Mouse (Mus musculus) lung, embryonic 16.5 days (tissue): ENCODE data around the gene Klk1b5. TPM values are rescaled to one million over a fixed set of nuclear protein-coding genes. Genes with fewer than 3 reads are reported as not detected.
"Not testable (repeated sequence)": the region's sequence is repeated elsewhere in the genome, so short reads cannot be mapped to it uniquely, and the experiment has no call there.

Experiments
- ATAC-seq: fragments of 200-750 bp; cut with Nextera tagmentation; 2 replicates; pipeline ENCODE4 v1.8.0; 2017; ENCODE audit warnings: low read depth, mild to moderate bottlenecking, moderate library complexity
- H3K27ac ChIP-seq: fragments of 300-500 bp; sonication (generic); 2 replicates; pipeline ENCODE4 v1.5.1; 2014; ENCODE audit warnings: mild to moderate bottlenecking, control low read depth, low read length
- H3K27me3 ChIP-seq: fragments of 300-500 bp; sonication (generic); 2 replicates; pipeline ENCODE4 v1.6.1; 2014; ENCODE audit warnings: low read depth, low read length, mixed read lengths; ENCODE audit not compliant: control insufficient read depth, insufficient read depth
- H3K36me3 ChIP-seq: fragments of 300-500 bp; sonication (generic); 2 replicates; pipeline ENCODE4 v1.6.1; 2014; ENCODE audit warnings: low read length; ENCODE audit not compliant: control insufficient read depth, insufficient read depth
- H3K4me1 ChIP-seq: fragments of 300-500 bp; sonication (generic); replicated peaks from 2 replicates; pipeline ENCODE4 v1.6.1; 2014; ENCODE audit warnings: low read length, mixed read lengths; ENCODE audit not compliant: control insufficient read depth, insufficient read depth
- H3K4me2 ChIP-seq: fragments of 300-500 bp; sonication (generic); 2 replicates; pipeline ENCODE4 v1.6.1; 2014; ENCODE audit warnings: low read depth, low read length, control low read depth
- H3K4me3 ChIP-seq: fragments of 300-500 bp; sonication (generic); 2 replicates; pipeline ENCODE4 v1.5.1; 2014; ENCODE audit warnings: mild to moderate bottlenecking, low read length, control low read depth
- H3K9ac ChIP-seq: fragments of 300-500 bp; sonication (generic); 2 replicates; pipeline ENCODE4 v1.6.1; 2014; ENCODE audit warnings: low read length, control low read depth
- H3K9me3 ChIP-seq: fragments of 300-500 bp; sonication (generic); 2 replicates; pipeline ENCODE4 v1.6.1; 2016; ENCODE audit warnings: low read length; ENCODE audit not compliant: control insufficient read depth
- WGBS: fragments of 180-500 bp; shearing (Covaris S2); extraction: QIAGEN DNeasy Blood & Tissue Kit; methylation state at CpG from one replicate; pipeline ENCODE4 v1.1.7; 2014; 5-methylcytosine and 5-hydroxymethylcytosine counted together
- polyA plus RNA-seq: library from polyadenylated mRNA; unstranded; fragments of >200 nt; fragmentation: Nextera tagmentation; extraction: Ambion mirVana; gene quantifications from 2 replicates; pipeline ENCODE4 v1.2.1, GENCODE M21; 2015

Gene Klk1b5
- polyA plus RNA-seq, 1 experiment from 2014 or later, result not detected

DNA sequence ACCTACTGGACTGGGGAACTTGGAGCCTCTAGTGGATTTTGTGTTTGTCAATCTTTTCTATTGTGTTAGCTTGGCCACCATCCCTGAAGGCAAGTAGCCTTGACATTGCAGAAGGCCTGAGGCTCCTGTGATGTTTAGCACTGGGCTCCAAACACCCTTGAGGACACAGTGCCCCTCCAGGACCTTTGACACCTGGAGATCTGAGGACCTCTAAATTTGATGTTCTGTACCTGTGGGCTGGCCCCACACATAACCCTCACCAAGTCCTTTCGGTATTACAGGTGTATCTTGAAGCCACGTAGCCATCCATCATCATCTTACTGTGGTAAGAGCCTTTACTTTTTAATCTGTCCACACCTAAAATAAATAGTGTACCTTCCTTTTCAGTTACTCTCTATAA, 32.2 kb downstream of the Klk1b5 start:
- Histone ChIP-seq H3K27me3 (no peaks in the 10 kb centered on the region), H3K9me3 (no peaks in the 10 kb centered on the region), H3K4me3 (peak overlapping the region; percentile 84), H3K4me1 (peaks cover 10% of the 10 kb centered on the region), H3K4me2 (peak overlapping the region; percentile 54), H3K9ac (peak overlapping the region; percentile 95), H3K36me3 (peaks cover 27% of the 10 kb centered on the region), H3K27ac (no peak overlapping the region)
- WGBS, result 89% methylated on average over 2 of the region's 2 CpGs
- no peak for ATAC-seq

GRCm38 (mm10) chr7:44249248-44249647, 33.5 kb downstream of the Klk1b5 start:
- peaks cover 10% of the 10 kb centered on the region for H3K4me1 ChIP-seq
- no peak overlapping the region for H3K9ac ChIP-seq
- H3K27ac ChIP-seq, result no peak overlapping the region
- no peaks in the 10 kb centered on the region for H3K9me3 ChIP-seq
- H3K36me3 ChIP-seq, result peaks cover 28% of the 10 kb centered on the region
- no peaks in the 10 kb centered on the region for H3K27me3 ChIP-seq
- H3K4me3 ChIP-seq, result no peak overlapping the region
- WGBS, result 89% methylated on average over 4 of the region's 4 CpGs
- ATAC-seq, result no peak
- no peak overlapping the region for H3K4me2 ChIP-seq

DNA sequence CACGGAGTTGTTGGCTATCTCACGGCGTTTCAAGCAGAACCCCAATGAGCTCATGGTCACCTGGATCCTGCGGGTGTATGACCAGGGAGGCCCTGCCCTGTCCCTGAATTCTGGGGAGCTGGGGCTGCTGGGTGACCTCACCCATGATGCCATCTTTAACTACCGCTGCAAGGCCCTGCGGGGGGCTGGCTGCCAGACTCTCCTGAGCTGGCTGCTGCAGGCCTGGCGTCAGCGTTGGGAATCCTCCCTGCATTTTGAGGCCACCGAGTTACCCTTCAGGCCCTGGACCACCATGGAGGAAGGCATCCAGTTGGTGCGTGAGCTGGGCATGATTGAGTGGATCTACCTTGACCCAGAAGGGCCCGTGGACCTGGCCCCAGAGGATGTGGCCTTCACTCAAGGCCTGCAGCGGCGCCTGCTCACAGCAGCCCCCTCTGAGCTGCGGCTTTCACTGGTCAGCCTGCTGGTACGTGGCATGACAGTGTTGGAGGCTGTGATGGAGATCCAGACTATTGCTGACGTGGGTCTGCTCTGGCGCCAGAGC, 35.1 kb downstream of the Klk1b5 start:
- not testable (repeated sequence) for H3K27ac ChIP-seq, H3K9ac ChIP-seq, ATAC-seq, H3K4me1 ChIP-seq, H3K9me3 ChIP-seq, H3K4me3 ChIP-seq, H3K27me3 ChIP-seq, H3K4me2 ChIP-seq
- peaks cover 28% of the 10 kb centered on the region for H3K36me3 ChIP-seq
- WGBS, result 85% methylated on average over 17 of the region's 17 CpGs

DNA sequence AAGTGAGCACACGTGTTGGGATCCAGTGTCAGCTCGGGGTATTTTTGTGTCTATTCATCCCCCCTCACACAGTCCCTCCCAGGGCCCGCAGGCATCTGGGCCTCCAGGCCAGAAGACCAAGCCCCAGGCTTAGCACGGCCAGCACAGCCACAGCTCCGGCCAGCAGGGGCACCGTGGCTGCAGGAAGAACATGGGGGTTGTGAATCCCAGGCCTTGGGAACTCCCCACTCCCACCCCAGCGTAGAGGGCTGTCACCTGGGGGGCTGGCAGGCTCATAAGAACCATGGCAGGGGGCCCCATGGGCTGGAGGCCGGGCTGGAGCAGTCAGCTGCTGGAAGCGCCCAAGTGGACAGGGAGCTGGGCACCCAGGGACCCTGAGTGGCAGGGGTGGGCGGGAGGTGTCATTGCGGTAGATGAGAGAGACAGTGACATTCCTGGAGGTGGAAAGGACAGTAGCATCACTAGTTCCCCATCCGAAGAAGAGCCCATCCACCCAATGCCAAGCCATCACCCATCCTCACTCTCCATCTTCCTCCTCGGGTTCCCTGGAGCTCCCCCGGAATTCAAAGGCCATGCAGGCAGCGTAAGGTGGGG, 37.4 kb downstream of the Klk1b5 start:
- H3K4me1 ChIP-seq, result peaks cover under 1% of the 10 kb centered on the region; the same call in 1 of the 2 replicates
- no peak for ATAC-seq
- H3K9me3 ChIP-seq, result no peaks in the 10 kb centered on the region
- no peak overlapping the region for H3K4me2 ChIP-seq
- no peak overlapping the region for H3K9ac ChIP-seq
- no peak overlapping the region for H3K4me3 ChIP-seq
- peaks cover 28% of the 10 kb centered on the region for H3K36me3 ChIP-seq
- no peaks in the 10 kb centered on the region for H3K27me3 ChIP-seq
- WGBS, result 63% methylated on average over 15 of the region's 15 CpGs
- no peak overlapping the region for H3K27ac ChIP-seq

DNA sequence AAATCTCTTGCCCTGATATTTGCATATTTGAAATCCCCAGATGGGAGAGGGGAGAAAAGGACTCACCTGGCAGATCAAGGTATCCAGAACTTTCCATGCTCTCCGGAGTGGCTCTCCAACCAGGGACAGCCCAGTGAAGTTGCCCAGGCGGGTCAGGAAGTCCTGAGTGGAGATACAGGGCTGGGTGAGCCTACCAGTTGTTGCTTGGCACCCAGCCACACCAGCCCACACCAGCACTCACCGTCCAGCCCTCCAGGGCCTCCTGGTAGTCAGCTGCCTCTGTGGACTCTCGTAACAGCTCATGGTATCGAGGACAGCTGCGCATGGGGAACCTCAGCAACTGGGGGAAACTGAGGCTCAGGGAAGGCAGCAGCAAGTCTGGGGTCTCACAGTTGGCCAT, 39.2 kb downstream of the Klk1b5 start:
- Histone ChIP-seq H3K4me1 (no peaks in the 10 kb centered on the region), H3K36me3 (peaks cover 18% of the 10 kb centered on the region), H3K27ac (no peak overlapping the region), H3K27me3 (no peaks in the 10 kb centered on the region), H3K9me3 (no peaks in the 10 kb centered on the region), H3K4me3 (no peak overlapping the region), H3K9ac (no peak overlapping the region), H3K4me2 (no peak overlapping the region)
- ATAC-seq, result no peak
- WGBS, result 61% methylated on average over 6 of the region's 6 CpGs

DNA sequence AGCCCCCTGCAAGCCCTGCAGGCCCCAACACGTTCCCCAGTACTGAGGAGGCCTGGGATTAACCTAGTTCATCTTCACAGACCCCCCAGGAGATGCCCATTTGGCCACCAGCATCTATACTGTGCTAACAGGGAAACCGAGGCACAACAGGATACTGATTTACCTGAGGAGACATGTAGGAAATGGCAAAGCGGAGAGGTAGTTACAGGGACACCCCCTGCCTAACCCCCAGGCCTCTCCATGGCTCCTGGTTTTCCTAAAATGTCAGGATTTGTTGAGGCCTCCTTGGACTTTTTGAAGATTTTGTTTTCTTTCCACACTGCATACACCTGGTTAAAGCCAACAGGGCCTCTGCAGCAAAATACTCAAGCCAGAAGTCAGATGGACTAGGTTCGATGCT, 41.5 kb downstream of the Klk1b5 start, which contains the start of gene Acp4:
TSS of gene Acp4 (minus strand) at position 101 of the 400 bp plus-strand sequence.
- Histone ChIP-seq H3K36me3 (peaks cover 8% of the 10 kb centered on the region), H3K27me3 (no peaks in the 10 kb centered on the region; the same call in 1 of the 2 replicates), H3K9ac (no peak within 1 kb of the TSS), H3K4me1 (no peaks in the 10 kb centered on the region), H3K4me2 (no peak within 1 kb of the TSS), H3K9me3 (no peaks in the 10 kb centered on the region), H3K27ac (no peak within 1 kb of the TSS), H3K4me3 (no peak within 1 kb of the TSS)
- no peak for ATAC-seq
- 73% methylated on average over 4 of the region's 4 CpGs for WGBS

DNA sequence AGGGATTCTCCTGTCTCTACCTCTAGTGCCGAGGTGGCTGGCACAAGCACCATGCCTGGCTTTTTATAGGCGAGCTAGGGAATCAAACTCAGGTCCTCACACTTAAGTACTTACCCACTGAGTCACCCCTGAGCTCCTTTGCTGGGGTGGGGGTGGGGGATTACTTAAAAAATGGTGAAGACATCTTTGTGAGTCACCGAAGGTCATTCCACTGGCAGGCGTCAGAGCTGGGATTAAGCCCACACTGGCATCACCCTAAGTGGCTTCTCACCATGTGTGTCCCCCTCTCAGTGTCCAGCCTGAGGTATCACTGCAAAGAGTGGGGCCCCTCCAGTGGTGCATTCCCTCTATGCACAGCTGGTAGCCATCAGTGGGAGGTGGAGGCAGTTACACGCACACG, 44.7 kb downstream of the Klk1b5 start:
- Histone ChIP-seq H3K9me3 (no peaks in the 10 kb centered on the region), H3K27me3 (no peaks in the 10 kb centered on the region; the same call in 1 of the 2 replicates), H3K36me3 (no peaks in the 10 kb centered on the region), H3K4me2 (no peak overlapping the region), H3K9ac (no peak overlapping the region), H3K4me3 (no peak overlapping the region), H3K27ac (no peak overlapping the region), H3K4me1 (no peaks in the 10 kb centered on the region)
- 74% methylated on average over 6 of the region's 6 CpGs for WGBS
- ATAC-seq, result no peak

DNA sequence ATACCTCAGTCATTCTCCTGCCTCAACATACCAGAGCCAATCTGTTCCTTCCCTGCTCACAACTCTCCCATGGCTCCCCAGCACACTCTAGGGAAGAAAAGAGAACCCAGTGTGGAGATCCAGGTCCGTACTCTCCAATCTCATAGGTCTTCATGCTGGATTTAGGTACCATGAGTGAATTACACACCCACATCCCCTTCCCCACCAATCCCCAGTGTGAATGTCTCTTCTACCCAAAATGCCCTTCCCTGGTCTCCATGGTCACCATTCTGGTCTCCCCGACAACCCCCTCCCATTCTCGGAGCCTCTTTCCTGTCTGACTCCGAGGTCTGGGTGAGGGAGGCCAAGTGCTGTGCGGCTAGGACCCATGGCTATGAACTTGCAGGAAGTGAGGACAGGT, 45.4 kb downstream of the Klk1b5 start, which contains the start of gene Gm15517:
TSS of gene Gm15517 (plus strand) at position 301 of the 400 bp plus-strand sequence.
- Histone ChIP-seq H3K27ac (no peak within 1 kb of the TSS), H3K9me3 (no peaks in the 10 kb centered on the region), H3K27me3 (no peaks in the 10 kb centered on the region; the same call in 1 of the 2 replicates), H3K9ac (no peak within 1 kb of the TSS), H3K4me3 (no peak within 1 kb of the TSS), H3K36me3 (no peaks in the 10 kb centered on the region), H3K4me1 (no peaks in the 10 kb centered on the region), H3K4me2 (no peak within 1 kb of the TSS)
- 36% methylated on average over 5 of the region's 5 CpGs for WGBS
- ATAC-seq, result no peak

DNA sequence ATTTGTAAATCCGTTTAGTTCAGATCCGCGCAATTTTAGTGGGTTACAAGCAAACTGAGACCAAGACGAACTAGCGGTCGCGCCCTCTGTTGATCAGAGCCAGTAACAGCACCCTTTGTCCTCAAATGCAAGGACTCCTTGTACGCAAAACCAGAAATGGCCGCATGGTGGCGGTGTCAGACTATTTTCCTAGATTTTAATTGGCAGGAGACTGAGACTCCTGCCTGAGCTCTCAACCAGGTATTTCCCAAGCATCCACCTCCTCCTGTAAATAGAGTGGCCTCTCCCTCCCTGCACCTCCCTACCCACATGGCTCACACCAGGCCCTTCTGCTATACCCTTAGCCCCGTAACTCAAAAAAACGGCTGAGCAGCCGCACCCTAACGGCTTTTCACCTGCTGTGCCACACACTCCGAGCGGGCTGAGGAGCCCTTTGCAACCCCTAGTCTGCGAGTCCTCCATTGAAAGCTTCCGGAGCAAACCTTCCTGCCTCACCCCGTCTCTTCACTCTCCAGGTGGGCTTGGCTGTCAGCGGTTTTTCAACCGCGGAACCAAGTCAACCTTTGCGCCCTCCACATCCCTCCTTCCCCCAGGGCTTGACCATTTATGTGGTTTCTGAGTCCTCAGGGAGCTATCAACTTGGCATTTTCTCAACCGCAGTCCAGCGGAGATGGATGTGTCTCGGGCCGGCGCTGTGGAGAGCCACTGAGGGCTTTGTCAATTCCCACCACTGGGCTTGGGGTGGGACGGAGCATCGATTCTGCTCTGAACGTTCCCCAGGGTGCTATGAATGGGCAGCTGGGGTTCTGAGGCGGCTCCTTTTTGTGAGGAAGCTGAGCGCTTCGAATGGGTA, 47.3 kb downstream of the Klk1b5 start:
- H3K27me3 ChIP-seq, result no peaks in the 10 kb centered on the region; the same call in 1 of the 2 replicates
- no peak overlapping the region for H3K9ac ChIP-seq
- H3K36me3 ChIP-seq, result no peaks in the 10 kb centered on the region
- peak; percentile 92 for ATAC-seq
- no peaks in the 10 kb centered on the region for H3K4me1 ChIP-seq
- 2% methylated on average over 34 of the region's 34 CpGs for whole genome bisulfite sequencing
- H3K27ac ChIP-seq, result no peak overlapping the region
- H3K9me3 ChIP-seq, result no peaks in the 10 kb centered on the region
- H3K4me3 ChIP-seq, result 0 out of 2 replicates have a peak overlapping the region, but pooled peaks have one; percentile 2
- peak overlapping the region; percentile 37 for H3K4me2 ChIP-seq
